Mouse (Mus musculus): ENCODE data around the gene Slc5a8.

DNA sequence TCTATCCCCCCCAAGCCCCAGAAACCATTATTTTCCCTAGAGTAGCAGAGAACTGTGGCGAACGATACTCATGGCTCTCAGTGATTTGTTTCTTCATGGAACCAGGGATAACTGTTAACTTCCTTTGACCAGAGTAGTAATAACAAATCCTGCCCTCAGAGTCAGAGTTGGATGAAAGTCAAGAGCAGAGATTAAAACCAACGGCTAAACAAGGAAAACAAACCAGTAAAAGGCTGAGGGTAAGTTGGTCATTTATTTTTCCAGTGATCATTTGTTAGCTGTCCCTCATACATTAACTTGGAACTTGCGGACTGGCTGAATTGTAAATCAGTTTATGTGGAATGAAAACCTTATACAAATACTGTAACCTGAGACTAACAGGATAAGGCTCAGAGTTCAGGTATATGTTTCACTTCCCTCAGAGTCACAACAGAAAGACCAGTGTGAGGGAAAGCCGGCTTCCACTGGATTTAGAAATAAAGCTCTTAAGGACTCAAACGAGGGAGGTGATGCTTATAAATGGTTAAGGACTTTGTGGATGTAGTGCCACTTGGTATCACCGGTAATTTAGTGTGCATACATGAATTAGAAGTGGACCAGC lies 36.8 kb upstream of the Slc5a8 start:
- TF ChIP-seq GATA1 (IDR thresholded peaks at IDR 0.05; ENCODE audit: low read length) (no peak), TAL1 (IDR thresholded peaks at IDR 0.05; ENCODE audit: low read length) (no peak)

Measured in erythroblast, embryonic 14.5 days (primary cell).